17 mouse cellular contexts compared by ENCODE assay signal in the genomic region with DNA sequence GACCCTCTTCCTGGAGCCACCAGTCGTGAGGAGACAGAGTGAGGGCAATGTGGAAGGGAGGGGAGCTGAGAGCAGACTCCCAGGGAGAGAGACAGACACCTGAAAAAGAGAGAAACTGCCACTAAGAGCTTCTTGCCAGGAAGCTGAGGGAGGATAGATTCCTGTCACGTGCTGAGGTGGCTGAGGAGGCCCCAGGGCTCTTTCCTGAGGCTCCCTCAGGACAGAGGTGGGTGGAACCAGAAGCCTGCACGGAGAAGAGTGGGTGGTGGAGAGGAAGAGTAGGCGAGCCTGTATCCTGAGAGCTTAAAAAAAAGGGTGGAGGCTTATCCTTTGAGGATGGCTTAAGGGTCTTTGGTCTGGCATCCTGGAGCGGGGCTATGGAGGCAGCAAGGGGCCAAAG.
DNase-seq lines count a peak whose midpoint lies in the region; ATAC-seq and TF ChIP-seq lines count a peak whose summit lies in the region.
"Had no signal": no experiment of that assay in that cellular context is flagged by ENCODE, and none has a peak within 500 bp of the region (broad histone marks: within the 10 kb centered on the region; RNA-seq: fewer than 3 reads in every experiment).

No protein-coding gene starts in this region.

- no peak overlapping the region for H3K27ac ChIP-seq in intestine, embryonic 15.5 days
- no peak overlapping the region for H3K27ac ChIP-seq in intestine, postnatal 0 days (ENCODE audit: low read depth, low read length)
- H3K27ac ChIP-seq: embryonic facial prominence, embryonic 15.5 days; forebrain, embryonic 10.5 days; heart, embryonic 15.5 days; kidney, embryonic 15.5 days; limb, embryonic 13.5 days; liver, embryonic 14.5 days; neural tube, embryonic 15.5 days had no signal

- H3K9me3 ChIP-seq in intestine, embryonic 15.5 days, result no peaks in the 10 kb centered on the region
- H3K9me3 ChIP-seq in intestine, postnatal 0 days (ENCODE audit: control insufficient read depth), result no peaks in the 10 kb centered on the region
- H3K9me3 ChIP-seq: embryonic facial prominence, embryonic 15.5 days; forebrain, embryonic 10.5 days; heart, embryonic 15.5 days; kidney, embryonic 15.5 days; limb, embryonic 13.5 days; neural tube, embryonic 15.5 days had no signal

- H3K27me3 ChIP-seq in intestine, embryonic 15.5 days (replicated peaks), result no peaks in the 10 kb centered on the region
- H3K27me3 ChIP-seq in intestine, postnatal 0 days (replicated peaks; ENCODE audit: control insufficient read depth, insufficient read depth, low read length), result no peaks in the 10 kb centered on the region
- H3K27me3 ChIP-seq: heart, embryonic 15.5 days; neural tube, embryonic 15.5 days had no signal

- DNase-seq in right cerebral cortex, adult 18-20 months, result peak; percentile 76
- DNase-seq in right cerebral cortex, postnatal 14 days, result no peak
- DNase-seq in brain, adult 2 months (ENCODE audit: low read depth, low spot score), result peak; percentile 81
- peak; percentile 26 for DNase-seq in naive thymus-derived CD4-positive, alpha-beta T cell, adult 2 months (ENCODE audit: low read depth)
- DNase-seq in spleen, postnatal 4 days (ENCODE audit: low spot score in 2 of 2), result no peak
- DNase-seq in heart, adult 8-10 months (ENCODE audit: low spot score), result no peak
- DNase-seq: embryo, embryonic 11 days; thymus, postnatal 4 days had no signal

- H3K36me3 ChIP-seq in intestine, embryonic 15.5 days, result no peaks in the 10 kb centered on the region
- no peaks in the 10 kb centered on the region for H3K36me3 ChIP-seq in intestine, postnatal 0 days (ENCODE audit: control insufficient read depth, insufficient read depth)
- H3K36me3 ChIP-seq: embryonic facial prominence, embryonic 15.5 days; forebrain, embryonic 10.5 days; heart, embryonic 15.5 days; kidney, embryonic 15.5 days; limb, embryonic 13.5 days; neural tube, embryonic 15.5 days had no signal

- H3K4me2 ChIP-seq in intestine, embryonic 15.5 days (replicated peaks), result no peak overlapping the region
- H3K4me2 ChIP-seq in intestine, postnatal 0 days (replicated peaks; ENCODE audit: low read depth), result no peak overlapping the region
- H3K4me2 ChIP-seq: embryonic facial prominence, embryonic 15.5 days; heart, embryonic 15.5 days; kidney, embryonic 15.5 days; limb, embryonic 13.5 days; neural tube, embryonic 15.5 days had no signal

- no peak overlapping the region for H3K4me3 ChIP-seq in intestine, embryonic 15.5 days (replicated peaks)
- H3K4me3 ChIP-seq in intestine, postnatal 0 days (ENCODE audit: low read depth, low read length), result no peak overlapping the region
- H3K4me3 ChIP-seq: embryonic facial prominence, embryonic 15.5 days; forebrain, embryonic 10.5 days; heart, embryonic 15.5 days; kidney, embryonic 15.5 days; limb, embryonic 13.5 days; neural tube, embryonic 15.5 days had no signal

- H3K4me1 ChIP-seq in intestine, embryonic 15.5 days (replicated peaks), result peaks cover 10% of the 10 kb centered on the region
- no peaks in the 10 kb centered on the region for H3K4me1 ChIP-seq in intestine, postnatal 0 days (replicated peaks; ENCODE audit: control insufficient read depth, insufficient read depth, low read length)

- ATAC-seq in intestine, embryonic 15.5 days, result peak; percentile 23; the same call in 1 of the 2 replicates
- ATAC-seq in intestine, postnatal 0 days, result no peak

- TF ChIP-seq CTCF in intestine, postnatal 0 days (IDR thresholded peaks at IDR 0.05; ENCODE audit: low read depth), result no peak

- WGBS in intestine, embryonic 15.5 days, result 37% methylated on average over 5 of the region's 5 CpGs
- 40% methylated on average over 5 of the region's 5 CpGs for WGBS in intestine, postnatal 0 days

- H3K9ac ChIP-seq in intestine, embryonic 15.5 days, result no peak overlapping the region
- no peak overlapping the region for H3K9ac ChIP-seq in intestine, postnatal 0 days (ENCODE audit: low read depth, low read length)
- H3K9ac ChIP-seq: embryonic facial prominence, embryonic 15.5 days; heart, embryonic 15.5 days; kidney, embryonic 15.5 days; limb, embryonic 13.5 days; liver, embryonic 14.5 days; neural tube, embryonic 15.5 days had no signal

Comparison
In these comparisons a context has a peak if more than half of its experiments do, and no peak if none do; other contexts are left out.
1. DNase-seq: peak in right cerebral cortex, adult 18-20 months (single experiment), brain, adult 2 months (single experiment) and naive thymus-derived CD4-positive, alpha-beta T cell, adult 2 months (single experiment); none in right cerebral cortex, postnatal 14 days (single experiment), spleen, postnatal 4 days (0 of 2) and heart, adult 8-10 months (single experiment).